Mouse (Mus musculus): ENCODE results near the gene 1810013L24Rik. TPM values are rescaled to one million over a fixed set of nuclear protein-coding genes. Genes with fewer than 3 reads are reported as not detected.

The 1810013L24Rik gene
- polyA plus RNA-seq, 1 experiment = 52.2 TPM

GRCm38 (mm10) chr16:8810399-8811127 is 19.3 kb upstream of the 1810013L24Rik start:
- DNase-seq (ENCODE audit: low read depth) = no peak
- TF ChIP-seq CTCF (IDR thresholded peaks at IDR 0.05; ENCODE audit: borderline replicate concordance, extremely low read depth, insufficient read depth, insufficient read length) (no peak), POLR2A (IDR thresholded peaks at IDR 0.05; ENCODE audit: borderline replicate concordance, extremely low read depth, insufficient read depth, insufficient read length, poor library complexity, severe bottlenecking) (no peak)

GRCm38 (mm10) chr16:8817872-8818271 is 12.0 kb upstream of the 1810013L24Rik start:
- no peak for DNase-seq (ENCODE audit: low read depth)
- no peak for TF ChIP-seq POLR2A (IDR thresholded peaks at IDR 0.05; ENCODE audit: borderline replicate concordance, extremely low read depth, insufficient read depth, insufficient read length, poor library complexity, severe bottlenecking)
- no peak for TF ChIP-seq CTCF (IDR thresholded peaks at IDR 0.05; ENCODE audit: borderline replicate concordance, extremely low read depth, insufficient read depth, insufficient read length)

GRCm38 (mm10) chr16:8821429-8821828 is 8.5 kb upstream of the 1810013L24Rik start:
- TF ChIP-seq POLR2A (IDR thresholded peaks at IDR 0.05; ENCODE audit: borderline replicate concordance, extremely low read depth, insufficient read depth, insufficient read length, poor library complexity, severe bottlenecking) (no peak), CTCF (IDR thresholded peaks at IDR 0.05; ENCODE audit: borderline replicate concordance, extremely low read depth, insufficient read depth, insufficient read length) (no peak)
- peak; percentile 29 for DNase-seq (ENCODE audit: low read depth)

GRCm38 (mm10) chr16:8822586-8822985 is 7.3 kb upstream of the 1810013L24Rik start:
- no peak for DNase-seq (ENCODE audit: low read depth)
- TF ChIP-seq CTCF (IDR thresholded peaks at IDR 0.05; ENCODE audit: borderline replicate concordance, extremely low read depth, insufficient read depth, insufficient read length) (no peak), POLR2A (IDR thresholded peaks at IDR 0.05; ENCODE audit: borderline replicate concordance, extremely low read depth, insufficient read depth, insufficient read length, poor library complexity, severe bottlenecking) (no peak)

- DNase-seq (ENCODE audit: low read depth) = peak; percentile 25
- TF ChIP-seq POLR2A (IDR thresholded peaks at IDR 0.05; ENCODE audit: borderline replicate concordance, extremely low read depth, insufficient read depth, insufficient read length, poor library complexity, severe bottlenecking) = no peak
- no peak for TF ChIP-seq CTCF (IDR thresholded peaks at IDR 0.05; ENCODE audit: borderline replicate concordance, extremely low read depth, insufficient read depth, insufficient read length)
Observed at GRCm38 (mm10) chr16:8823661-8824060, 6.2 kb upstream of the 1810013L24Rik start.

- TF ChIP-seq POLR2A (IDR thresholded peaks at IDR 0.05; ENCODE audit: borderline replicate concordance, extremely low read depth, insufficient read depth, insufficient read length, poor library complexity, severe bottlenecking) (no peak), CTCF (IDR thresholded peaks at IDR 0.05; ENCODE audit: borderline replicate concordance, extremely low read depth, insufficient read depth, insufficient read length) (no peak)
- DNase-seq (ENCODE audit: low read depth) = no peak
Observed at GRCm38 (mm10) chr16:8827366-8827765, 2.5 kb upstream of the 1810013L24Rik start.

GRCm38 (mm10) chr16:8828636-8829563 is 1.0 kb upstream of the 1810013L24Rik start:
- TF ChIP-seq CTCF (IDR thresholded peaks at IDR 0.05; ENCODE audit: borderline replicate concordance, extremely low read depth, insufficient read depth, insufficient read length) (peak; percentile 47), POLR2A (IDR thresholded peaks at IDR 0.05; ENCODE audit: borderline replicate concordance, extremely low read depth, insufficient read depth, insufficient read length, poor library complexity, severe bottlenecking) (no peak)
- DNase-seq (ENCODE audit: low read depth) = peak; percentile 76

GRCm38 (mm10) chr16:8830431-8831211 is 721 bp downstream of the 1810013L24Rik start:
- peak; percentile 65 for DNase-seq (ENCODE audit: low read depth)
- no peak for TF ChIP-seq CTCF (IDR thresholded peaks at IDR 0.05; ENCODE audit: borderline replicate concordance, extremely low read depth, insufficient read depth, insufficient read length)
- TF ChIP-seq POLR2A (IDR thresholded peaks at IDR 0.05; ENCODE audit: borderline replicate concordance, extremely low read depth, insufficient read depth, insufficient read length, poor library complexity, severe bottlenecking) = no peak

GRCm38 (mm10) chr16:8831241-8831640 is 1.3 kb downstream of the 1810013L24Rik start:
- TF ChIP-seq CTCF (IDR thresholded peaks at IDR 0.05; ENCODE audit: borderline replicate concordance, extremely low read depth, insufficient read depth, insufficient read length) (no peak), POLR2A (IDR thresholded peaks at IDR 0.05; ENCODE audit: borderline replicate concordance, extremely low read depth, insufficient read depth, insufficient read length, poor library complexity, severe bottlenecking) (no peak)
- peak; percentile 39 for DNase-seq (ENCODE audit: low read depth)

GRCm38 (mm10) chr16:8836876-8837275 is 7.0 kb downstream of the 1810013L24Rik start:
- TF ChIP-seq POLR2A (IDR thresholded peaks at IDR 0.05; ENCODE audit: borderline replicate concordance, extremely low read depth, insufficient read depth, insufficient read length, poor library complexity, severe bottlenecking) (no peak), CTCF (IDR thresholded peaks at IDR 0.05; ENCODE audit: borderline replicate concordance, extremely low read depth, insufficient read depth, insufficient read length) (no peak)
- DNase-seq (ENCODE audit: low read depth) = no peak

GRCm38 (mm10) chr16:8837595-8837994 is 7.7 kb downstream of the 1810013L24Rik start:
- TF ChIP-seq POLR2A (IDR thresholded peaks at IDR 0.05; ENCODE audit: borderline replicate concordance, extremely low read depth, insufficient read depth, insufficient read length, poor library complexity, severe bottlenecking) (no peak), CTCF (IDR thresholded peaks at IDR 0.05; ENCODE audit: borderline replicate concordance, extremely low read depth, insufficient read depth, insufficient read length) (no peak)
- no peak for DNase-seq (ENCODE audit: low read depth)

Measured in brain, embryonic 14.5 days (tissue).